Mouse (Mus musculus) CD4-positive, CD25-positive, alpha-beta regulatory T cell, adult 2 months (primary cell): ENCODE measurements around the gene Slc5a5.

Experiments used
- DNase-seq: peaks from one replicate; pipeline ENCODE4 v3.0.0-alpha.2; 2012; ENCODE audit warnings: low read depth, low spot score

Slc5a5 gene

DNA sequence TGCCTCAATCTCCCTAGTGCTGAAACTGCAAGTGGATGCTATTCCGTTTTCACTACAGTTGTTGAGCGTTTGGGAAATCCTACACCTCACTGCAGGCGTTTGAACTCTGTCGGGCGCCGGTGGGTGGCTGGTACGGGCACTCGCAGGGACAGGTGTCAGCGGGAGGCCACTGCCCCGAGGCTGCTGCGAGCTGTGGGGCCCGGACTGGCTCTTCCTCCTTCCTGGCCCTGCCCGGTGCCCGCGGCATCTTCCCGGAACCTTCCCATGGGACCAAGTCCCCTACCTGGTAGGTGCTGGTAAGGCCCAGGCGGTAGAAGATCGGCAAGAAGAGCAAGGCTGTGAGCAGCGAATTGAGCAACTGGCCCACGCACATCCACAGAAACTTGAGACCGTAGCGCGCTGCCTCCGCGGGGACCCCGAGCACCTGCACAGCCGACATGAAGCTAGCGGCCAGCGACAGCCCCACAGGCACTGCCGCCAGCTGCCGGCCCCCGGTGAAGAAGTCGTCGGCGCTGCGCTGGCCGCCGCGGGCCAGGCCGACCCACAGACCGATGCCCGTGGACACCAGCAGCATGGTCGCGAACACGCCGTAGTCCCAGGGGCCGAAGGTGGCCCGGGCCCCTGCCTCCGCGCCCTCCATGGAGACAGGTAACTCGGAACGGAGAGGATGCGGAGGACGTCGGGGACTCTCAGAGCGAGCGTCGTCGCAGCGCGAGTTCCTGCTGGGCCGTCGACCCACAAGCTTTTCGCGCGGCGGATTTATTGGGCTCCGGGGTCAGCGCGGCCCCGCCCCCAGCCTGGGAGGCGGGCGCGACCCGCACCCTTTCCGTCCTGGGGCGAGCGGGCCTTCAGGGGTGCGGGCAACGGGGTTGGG, at the start of gene Slc5a5:
Gene Slc5a5 (minus strand): TSS at position 736 of the 874 bp plus-strand sequence.
- peak; percentile 45 for DNase-seq

- DNase-seq: peak; percentile 12
These were observed 48.9 kb upstream of the Slc5a5 start for GRCm38 (mm10) chr8:70941478-70941877.

DNA sequence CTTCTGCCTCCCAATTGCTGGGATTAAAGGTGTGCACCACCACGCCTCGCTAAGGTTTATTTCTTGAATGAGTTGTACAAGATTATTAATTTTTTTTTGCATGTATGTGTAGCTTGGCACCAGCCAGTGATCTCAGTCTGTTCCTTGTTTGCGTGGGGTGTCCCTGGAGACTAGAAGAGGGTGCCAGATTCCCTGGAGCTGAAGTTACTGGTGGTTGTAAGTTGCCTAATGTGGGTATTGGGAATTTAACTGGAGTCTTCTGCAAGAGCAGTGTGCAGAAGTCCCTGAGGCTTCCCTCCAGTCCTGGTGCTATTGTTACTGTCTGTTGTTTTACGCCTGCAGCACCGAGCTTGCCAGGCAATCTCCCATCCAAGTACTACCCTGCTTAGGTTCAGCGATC, 44.6 kb upstream of the Slc5a5 start:
- no peak for DNase-seq

DNA sequence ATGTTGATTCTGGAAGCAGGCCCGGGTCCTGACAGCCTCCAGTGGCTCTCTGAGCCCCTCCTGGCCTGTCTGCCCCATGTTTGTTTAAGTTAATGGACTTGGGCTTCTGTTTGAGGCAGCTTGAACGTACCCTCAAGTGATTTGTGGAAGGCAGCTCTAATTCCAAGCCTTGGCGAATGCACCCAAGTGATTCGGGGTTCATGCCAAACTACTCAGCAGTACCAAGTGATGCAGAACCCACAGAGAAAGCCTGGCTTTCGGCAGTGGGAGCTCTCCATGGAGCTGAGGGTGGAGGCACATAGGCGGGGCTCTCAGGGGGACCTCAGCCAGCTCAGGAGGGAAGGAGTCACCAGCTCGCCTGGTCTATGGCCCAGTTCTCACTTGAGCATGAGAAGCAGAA, 42.2 kb upstream of the Slc5a5 start:
- DNase-seq: no peak

DNA sequence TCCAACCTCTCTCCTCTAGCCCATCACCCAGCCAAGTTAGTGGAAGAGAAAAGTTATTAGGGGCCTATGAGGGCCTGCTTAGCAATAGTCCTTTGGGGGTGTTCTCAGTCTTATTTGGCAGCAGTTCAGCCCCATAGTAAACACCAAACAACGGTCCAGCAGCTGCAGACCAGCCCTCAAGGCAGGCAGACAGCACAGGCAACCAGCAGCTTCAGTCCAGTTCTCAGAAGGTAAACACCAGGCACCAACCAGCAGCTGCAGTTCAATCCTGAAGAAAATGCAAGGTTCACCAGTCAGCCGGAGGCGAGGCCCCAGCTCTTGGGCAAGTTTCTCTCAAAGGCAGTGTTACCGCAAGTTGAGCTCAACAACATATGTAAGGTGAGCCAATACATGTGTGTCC, 40.5 kb upstream of the Slc5a5 start:
- no peak for DNase-seq

DNA sequence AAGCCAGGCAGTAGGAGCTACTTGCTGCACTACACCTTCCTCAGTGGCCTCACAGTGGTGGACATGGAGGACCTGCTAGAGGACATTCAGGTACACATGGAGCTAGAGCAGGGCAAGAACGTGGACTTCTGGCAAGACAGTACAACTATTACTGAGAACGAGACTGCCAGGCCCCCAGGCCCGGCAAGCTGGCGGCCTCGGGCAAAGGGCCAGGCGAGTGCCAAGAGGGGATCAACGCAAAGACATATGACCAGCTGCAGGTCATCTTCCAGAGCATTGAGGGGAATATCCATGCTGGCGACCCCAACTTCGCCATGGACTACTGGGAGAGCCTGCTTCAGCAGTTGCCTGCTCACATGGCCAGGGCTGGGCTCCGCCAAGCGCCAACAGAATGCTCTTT, 39.2 kb upstream of the Slc5a5 start:
- no peak for DNase-seq

- DNase-seq: no peak
These were observed 36.3 kb upstream of the Slc5a5 start for GRCm38 (mm10) chr8:70928778-70929322.

DNA sequence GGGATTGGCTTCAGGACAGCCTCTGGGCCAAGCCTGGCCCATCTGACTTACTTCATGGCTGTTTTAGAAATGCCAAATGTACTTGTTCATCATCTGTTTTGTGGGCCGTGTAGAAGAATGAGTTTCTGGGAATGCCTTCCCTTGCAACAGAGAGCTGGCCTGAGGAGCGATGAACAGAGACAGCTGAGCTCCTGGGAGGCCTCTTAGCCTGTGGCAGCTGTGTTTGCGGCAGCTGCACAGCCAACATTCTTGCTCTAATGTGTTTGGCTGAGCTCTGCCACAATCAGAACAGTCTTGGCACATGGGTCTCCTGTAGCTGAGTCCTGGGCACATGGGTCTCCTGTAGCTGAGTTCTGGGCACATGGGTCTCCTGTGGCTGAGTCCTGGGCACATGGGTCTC, 35.5 kb upstream of the Slc5a5 start:
- no peak for DNase-seq

GRCm38 (mm10) chr8:70926396-70926795, 33.8 kb upstream of the Slc5a5 start:
- no peak for DNase-seq

DNA sequence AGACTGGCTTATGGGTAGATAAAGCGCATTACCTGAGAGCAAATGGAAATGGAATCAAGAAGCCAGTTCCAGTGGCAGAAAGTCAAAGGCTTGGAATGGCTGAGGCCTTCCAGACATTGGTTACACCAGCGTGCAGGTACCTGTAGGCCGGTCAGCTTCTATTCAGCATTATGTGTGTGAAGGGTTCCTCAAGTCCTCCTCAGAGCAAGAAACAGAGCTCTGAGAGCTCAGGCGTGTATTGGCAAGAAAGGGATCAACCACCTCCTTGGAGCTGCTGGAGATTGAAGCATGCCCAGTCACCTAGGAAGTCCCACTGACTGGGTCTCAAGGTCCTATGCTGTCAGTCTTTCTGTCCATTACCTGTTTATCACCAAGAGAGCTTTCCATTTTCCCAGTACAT, 33.2 kb upstream of the Slc5a5 start:
- no peak for DNase-seq

DNA sequence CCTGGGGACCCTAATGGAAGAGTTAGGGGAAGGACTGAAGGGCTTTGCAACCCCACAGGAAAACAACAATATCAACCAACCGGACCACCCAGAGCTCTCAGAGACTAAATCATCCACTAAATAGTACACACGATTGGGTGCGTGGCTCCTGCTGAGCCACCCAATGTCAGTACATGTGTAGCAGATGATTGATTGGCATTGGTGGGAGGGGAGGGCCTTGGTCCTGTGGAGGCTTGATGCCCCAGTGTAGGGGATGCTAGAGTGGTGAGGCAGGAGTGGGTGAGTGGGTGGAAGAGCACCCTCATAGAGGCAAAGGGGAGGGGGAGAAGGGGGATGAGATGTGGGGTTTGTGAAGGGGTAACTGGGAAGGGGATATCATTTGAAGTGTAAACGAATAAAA, 31.6 kb upstream of the Slc5a5 start:
- no peak for DNase-seq

- no peak for DNase-seq
These were observed 27.7 kb upstream of the Slc5a5 start for GRCm38 (mm10) chr8:70920049-70920922.

DNA sequence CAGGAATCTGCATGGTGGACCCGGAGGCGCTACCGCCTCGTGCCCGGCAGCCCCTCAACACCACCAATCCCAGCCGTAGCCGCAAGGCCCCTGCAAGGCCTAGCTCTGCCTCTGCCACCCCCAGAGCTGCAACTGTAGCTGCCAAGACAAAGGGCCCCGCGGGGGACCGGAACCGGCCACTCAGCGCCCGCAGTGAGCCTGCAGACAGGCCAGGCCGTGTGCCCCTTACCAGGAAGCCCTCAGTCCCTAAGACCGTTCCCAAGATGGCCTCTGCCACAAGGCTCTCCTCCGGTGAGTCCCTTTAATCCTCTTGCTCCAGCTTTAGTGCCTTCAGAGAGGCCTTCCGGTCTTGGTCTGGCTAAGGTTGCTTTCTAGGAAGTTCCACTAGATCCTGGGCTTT, 22.1 kb upstream of the Slc5a5 start:
- DNase-seq: no peak

DNA sequence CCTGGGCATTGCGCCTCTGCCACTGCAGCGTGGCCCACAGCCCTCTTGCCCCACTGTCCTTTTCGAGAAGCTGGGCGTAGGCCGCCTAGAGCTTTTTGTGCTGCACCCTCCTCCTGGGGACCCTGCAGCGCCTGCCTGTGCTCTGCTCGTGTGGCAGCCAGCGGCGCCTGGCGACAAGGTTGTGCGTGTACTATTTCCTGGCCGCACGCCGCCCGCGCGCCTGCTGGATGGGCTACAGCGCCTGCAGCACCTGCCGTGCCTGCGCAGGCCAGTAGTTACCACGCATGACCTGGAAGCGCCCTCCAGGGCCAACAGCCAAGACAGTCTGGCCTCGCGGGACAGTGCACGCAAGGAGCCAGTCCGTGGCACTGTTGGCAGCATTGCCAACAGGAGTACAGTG, 21.0 kb upstream of the Slc5a5 start:
- DNase-seq: no peak

- DNase-seq: no peak
These were observed 20.4 kb upstream of the Slc5a5 start for GRCm38 (mm10) chr8:70912955-70913354.

GRCm38 (mm10) chr8:70911596-70911995, 19.0 kb upstream of the Slc5a5 start:
- peak; percentile 28 for DNase-seq

GRCm38 (mm10) chr8:70907518-70907917, 15.0 kb upstream of the Slc5a5 start:
- DNase-seq: no peak

GRCm38 (mm10) chr8:70905831-70906736, 13.5 kb upstream of the Slc5a5 start, which contains the start of gene Map1s:
Gene Map1s (plus strand): TSS chr8:70905932.
- DNase-seq: peak; percentile 92

GRCm38 (mm10) chr8:70905463-70905830, 12.9 kb upstream of the Slc5a5 start:
- DNase-seq: no peak

- no peak for DNase-seq
These were observed 12.0 kb upstream of the Slc5a5 start for GRCm38 (mm10) chr8:70904532-70904931.

DNA sequence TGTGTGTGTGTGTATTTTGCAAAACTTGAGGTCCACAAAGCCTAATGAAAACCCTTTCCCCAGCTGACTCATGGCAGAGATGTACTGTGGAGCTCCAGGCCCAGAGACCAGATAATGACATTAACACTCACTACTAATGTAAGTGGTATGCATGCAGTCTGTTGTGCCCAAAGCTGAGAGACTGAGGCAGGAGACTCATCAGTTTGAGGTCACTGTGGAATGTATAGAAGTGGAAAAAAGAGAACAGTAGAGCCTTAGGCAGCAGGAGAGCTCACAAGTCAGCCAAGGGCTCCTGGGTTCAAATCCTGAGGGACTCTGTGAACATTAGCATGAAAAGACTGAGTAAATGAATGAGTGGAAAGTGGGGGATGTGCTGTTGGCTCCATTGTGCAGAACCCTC, 11.0 kb upstream of the Slc5a5 start:
- DNase-seq: no peak
